Mouse (Mus musculus) E14TG2a.4 (cell line): ENCODE measurements around the gene Trim3.

ENCODE experiments used
- H3K27me3 ChIP-seq: 2 replicates; pipeline ENCODE4 v1.6.1; 2014; ENCODE audit warnings: low read length, control low read depth; ENCODE audit not compliant: insufficient read depth
- H3K36me3 ChIP-seq: 2 replicates; pipeline ENCODE4 v1.6.1; 2014; ENCODE audit warnings: low read length, control low read depth; ENCODE audit not compliant: insufficient read depth
- H3K4me1 ChIP-seq: replicated peaks from 2 replicates; pipeline ENCODE4 v1.6.1; 2014; ENCODE audit warnings: low read depth, low read length, control low read depth
- H3K4me3 ChIP-seq: replicated peaks from 2 replicates; pipeline ENCODE4 v1.5.1; 2014; ENCODE audit warnings: mild to moderate bottlenecking, low read length
- H3K9me3 ChIP-seq: 2 replicates; pipeline ENCODE4 v1.6.1; 2014; ENCODE audit warnings: low read length, control low read depth
- CTCF ChIP-seq: conservative IDR thresholded peaks from 2 replicates; pipeline ENCODE4 v1.5.1; 2014; ENCODE audit warnings: low read length
- NANOG ChIP-seq: IDR thresholded peaks from 2 replicates; pipeline ENCODE4 v1.6.1; 2014; ENCODE audit warnings: borderline replicate concordance, low read length, mixed read lengths
- POU5F1 ChIP-seq: IDR thresholded peaks from 2 replicates; pipeline ENCODE4 v1.6.1; 2014; ENCODE audit warnings: low read length, borderline replicate concordance

Trim3 gene

DNA sequence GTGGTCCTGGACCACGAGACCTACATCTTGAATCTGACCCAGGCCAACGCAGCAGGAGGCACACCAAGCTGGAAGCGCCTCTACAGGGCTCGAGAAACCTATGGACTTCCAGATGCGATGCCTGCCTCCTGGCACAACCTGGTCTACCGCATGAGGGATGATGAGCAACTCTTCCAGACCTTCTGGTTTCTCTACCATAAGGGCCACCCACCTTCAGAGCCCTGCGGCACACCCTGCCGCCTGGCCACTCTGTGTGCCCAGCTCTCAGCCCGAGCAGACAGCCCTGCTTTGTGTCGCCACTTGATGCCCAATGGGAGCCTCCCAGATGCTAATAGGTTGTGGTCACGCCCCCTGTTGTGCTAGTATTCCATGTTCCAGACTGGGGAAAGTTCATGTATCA lies 75.7 kb downstream of the Trim3 start:
- H3K4me3 ChIP-seq, result no peak overlapping the region
- H3K9me3 ChIP-seq, result no peaks in the 10 kb centered on the region
- no peaks in the 10 kb centered on the region for H3K36me3 ChIP-seq
- peaks cover 13% of the 10 kb centered on the region for H3K27me3 ChIP-seq
- TF ChIP-seq CTCF (no peak), NANOG (no peak), POU5F1 (no peak)
- H3K4me1 ChIP-seq, result peaks cover 38% of the 10 kb centered on the region

DNA sequence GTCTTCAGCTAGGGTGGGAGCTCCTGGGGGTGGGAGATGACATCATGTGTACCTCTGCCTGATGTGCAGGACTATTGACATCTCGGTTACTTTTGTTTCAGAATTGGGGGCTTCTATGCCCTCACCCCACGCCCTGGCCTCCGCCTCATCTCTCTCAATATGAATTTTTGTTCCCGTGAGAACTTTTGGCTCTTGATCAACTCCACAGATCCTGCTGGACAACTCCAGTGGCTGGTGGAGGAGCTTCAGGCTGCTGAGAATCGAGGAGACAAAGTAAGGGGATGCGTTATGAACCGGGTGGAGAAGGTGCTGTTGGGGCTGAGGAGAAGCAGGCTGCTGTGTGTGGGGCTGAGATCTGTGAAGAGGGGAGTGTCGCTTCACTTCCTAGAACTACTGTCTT lies 77.0 kb downstream of the Trim3 start:
- TF ChIP-seq POU5F1 (no peak), CTCF (no peak), NANOG (no peak)
- Histone ChIP-seq H3K4me1 (peaks cover 38% of the 10 kb centered on the region), H3K9me3 (no peaks in the 10 kb centered on the region), H3K27me3 (peaks cover 12% of the 10 kb centered on the region), H3K36me3 (no peaks in the 10 kb centered on the region), H3K4me3 (no peak overlapping the region)

DNA sequence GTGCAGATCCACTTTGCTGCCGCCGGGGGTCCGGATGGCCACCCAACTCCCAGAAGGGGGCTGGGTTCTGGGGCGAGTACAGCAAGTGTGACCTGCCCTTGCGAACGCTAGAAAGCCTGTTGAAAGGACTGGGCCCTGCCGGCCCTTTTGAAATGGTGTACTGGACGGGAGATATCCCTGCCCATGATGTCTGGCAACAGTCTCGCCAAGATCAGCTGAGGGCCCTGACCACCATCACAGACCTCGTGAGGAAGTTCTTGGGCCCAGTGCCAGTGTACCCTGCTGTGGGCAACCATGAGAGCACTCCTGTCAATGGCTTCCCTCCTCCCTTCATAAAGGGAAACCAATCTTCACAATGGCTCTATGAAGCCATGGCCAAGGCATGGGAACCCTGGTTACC lies 77.8 kb downstream of the Trim3 start:
- peaks cover 43% of the 10 kb centered on the region for H3K4me1 ChIP-seq
- peaks cover 12% of the 10 kb centered on the region for H3K27me3 ChIP-seq
- no peak for TF ChIP-seq NANOG
- no peak for TF ChIP-seq POU5F1
- TF ChIP-seq CTCF, result no peak
- no peaks in the 10 kb centered on the region for H3K36me3 ChIP-seq
- H3K9me3 ChIP-seq, result no peaks in the 10 kb centered on the region
- H3K4me3 ChIP-seq, result no peak overlapping the region
